Mouse (Mus musculus): ENCODE results near the gene Ctnnbip1. TPM values are rescaled to one million over a fixed set of nuclear protein-coding genes. Genes with fewer than 3 reads are reported as not detected.

The Ctnnbip1 gene
- polyA plus RNA-seq, 1 experiment from 2014 or later = 40.1 TPM

- ATAC-seq = no peak
- WGBS = 83% methylated on average over 5 of the region's 5 CpGs
Observed at GRCm38 (mm10) chr4:149550866-149551265, 32.8 kb downstream of the Ctnnbip1 start.

GRCm38 (mm10) chr4:149551696-149552095, 33.7 kb downstream of the Ctnnbip1 start:
- H3K27me3 ChIP-seq (replicated peaks; ENCODE audit: insufficient read depth, low read length) = no peaks in the 10 kb centered on the region
- no peaks in the 10 kb centered on the region for H3K9me3 ChIP-seq (ENCODE audit: low read length)
- DNase-seq (ENCODE audit: low spot score) = peak; percentile 54
- TF ChIP-seq CTCF (IDR thresholded peaks at IDR 0.05) (no peak), EP300 (IDR thresholded peaks at IDR 0.05) (no peak)
- no peaks in the 10 kb centered on the region for H3K4me1 ChIP-seq (ENCODE audit: insufficient read depth, low read depth, low read length)
- WGBS = 46% methylated on average over 5 of the region's 5 CpGs
- H3K27ac ChIP-seq (ENCODE audit: low read length) = no peak overlapping the region
- ATAC-seq = no peak
- H3K36me3 ChIP-seq (ENCODE audit: insufficient read depth, low read length) = no peaks in the 10 kb centered on the region
- no peak overlapping the region for H3K4me2 ChIP-seq (replicated peaks; ENCODE audit: low read depth, low read length)
- H3K9ac ChIP-seq (replicated peaks; ENCODE audit: low read depth) = no peak overlapping the region
- H3K4me3 ChIP-seq (ENCODE audit: low read depth, low read length) = no peak overlapping the region

More at GRCm38 (mm10) chr4:149550866-149551265, 32.8 kb downstream of the Ctnnbip1 start:
- Histone ChIP-seq H3K4me3 (ENCODE audit: low read depth, low read length) (no peak overlapping the region), H3K9me3 (ENCODE audit: low read length) (no peaks in the 10 kb centered on the region), H3K27me3 (replicated peaks; ENCODE audit: insufficient read depth, low read length) (no peaks in the 10 kb centered on the region), H3K4me2 (replicated peaks; ENCODE audit: low read depth, low read length) (no peak overlapping the region), H3K27ac (ENCODE audit: low read length) (no peak overlapping the region), H3K4me1 (ENCODE audit: insufficient read depth, low read depth, low read length) (no peaks in the 10 kb centered on the region), H3K36me3 (ENCODE audit: insufficient read depth, low read length) (no peaks in the 10 kb centered on the region), H3K9ac (replicated peaks; ENCODE audit: low read depth) (no peak overlapping the region)
- TF ChIP-seq EP300 (IDR thresholded peaks at IDR 0.05) (no peak), CTCF (IDR thresholded peaks at IDR 0.05) (no peak)
- DNase-seq (ENCODE audit: low spot score) = no peak

DNA sequence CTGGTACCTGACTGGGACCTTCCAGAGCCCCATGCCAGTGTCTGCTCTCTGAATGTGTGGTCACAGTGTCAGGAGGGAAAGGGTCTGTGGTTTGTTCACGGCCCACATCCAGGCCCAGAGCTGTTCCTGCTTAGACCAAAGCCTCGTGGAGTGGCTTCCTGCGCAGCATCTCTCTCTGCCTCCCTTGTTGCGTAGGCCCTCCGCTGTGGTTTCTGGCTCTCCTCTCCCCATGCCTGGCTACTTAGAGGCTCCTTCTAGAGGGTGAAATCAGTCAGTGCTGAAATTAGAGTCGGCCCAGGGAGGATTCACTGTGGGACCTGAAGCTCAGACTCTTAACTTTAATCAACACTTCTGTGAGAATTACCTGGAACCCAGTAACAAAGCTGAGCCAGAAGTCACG, 35.8 kb downstream of the Ctnnbip1 start:
- Histone ChIP-seq H3K36me3 (ENCODE audit: insufficient read depth, low read length) (no peaks in the 10 kb centered on the region), H3K4me2 (replicated peaks; ENCODE audit: low read depth, low read length) (no peak overlapping the region), H3K9ac (replicated peaks; ENCODE audit: low read depth) (no peak overlapping the region), H3K27ac (ENCODE audit: low read length) (no peak overlapping the region), H3K4me1 (ENCODE audit: insufficient read depth, low read depth, low read length) (no peaks in the 10 kb centered on the region), H3K27me3 (replicated peaks; ENCODE audit: insufficient read depth, low read length) (no peaks in the 10 kb centered on the region), H3K9me3 (ENCODE audit: low read length) (no peaks in the 10 kb centered on the region), H3K4me3 (ENCODE audit: low read depth, low read length) (no peak overlapping the region)
- DNase-seq (ENCODE audit: low spot score) (no peak), ATAC-seq (no peak)
- TF ChIP-seq CTCF (IDR thresholded peaks at IDR 0.05) (no peak), EP300 (IDR thresholded peaks at IDR 0.05) (no peak)
- 79% methylated on average over 7 of the region's 7 CpGs for WGBS

GRCm38 (mm10) chr4:149556111-149556510, 38.1 kb downstream of the Ctnnbip1 start:
- Histone ChIP-seq H3K4me1 (ENCODE audit: insufficient read depth, low read depth, low read length) (no peaks in the 10 kb centered on the region), H3K27ac (ENCODE audit: low read length) (no peak overlapping the region), H3K9ac (replicated peaks; ENCODE audit: low read depth) (no peak overlapping the region), H3K4me3 (ENCODE audit: low read depth, low read length) (no peak overlapping the region), H3K27me3 (replicated peaks; ENCODE audit: insufficient read depth, low read length) (no peaks in the 10 kb centered on the region), H3K36me3 (ENCODE audit: insufficient read depth, low read length) (no peaks in the 10 kb centered on the region), H3K4me2 (replicated peaks; ENCODE audit: low read depth, low read length) (no peak overlapping the region), H3K9me3 (ENCODE audit: low read length) (no peaks in the 10 kb centered on the region)
- no peak for DNase-seq (ENCODE audit: low spot score)
- no peak for TF ChIP-seq CTCF (IDR thresholded peaks at IDR 0.05)
- no peak for TF ChIP-seq EP300 (IDR thresholded peaks at IDR 0.05)
- no peak for ATAC-seq
- WGBS = 85% methylated on average over 4 of the region's 4 CpGs

- no peak overlapping the region for H3K27ac ChIP-seq (ENCODE audit: low read length)
- 85% methylated on average over 5 of the region's 5 CpGs for WGBS
- peak; percentile 75 for ATAC-seq
- H3K27me3 ChIP-seq (replicated peaks; ENCODE audit: insufficient read depth, low read length) = no peaks in the 10 kb centered on the region
- H3K4me2 ChIP-seq (replicated peaks; ENCODE audit: low read depth, low read length) = no peak overlapping the region
- peaks cover 3% of the 10 kb centered on the region; the same call in 1 of the 2 replicates for H3K4me1 ChIP-seq (ENCODE audit: insufficient read depth, low read depth, low read length)
- H3K4me3 ChIP-seq (ENCODE audit: low read depth, low read length) = no peak overlapping the region
- no peaks in the 10 kb centered on the region for H3K9me3 ChIP-seq (ENCODE audit: low read length)
- TF ChIP-seq EP300 (IDR thresholded peaks at IDR 0.05) (no peak), CTCF (IDR thresholded peaks at IDR 0.05) (no peak)
- DNase-seq (ENCODE audit: low spot score) = peak; percentile 22
- no peaks in the 10 kb centered on the region for H3K36me3 ChIP-seq (ENCODE audit: insufficient read depth, low read length)
- H3K9ac ChIP-seq (replicated peaks; ENCODE audit: low read depth) = no peak overlapping the region
Observed at GRCm38 (mm10) chr4:149557905-149558304, 39.9 kb downstream of the Ctnnbip1 start.

DNA sequence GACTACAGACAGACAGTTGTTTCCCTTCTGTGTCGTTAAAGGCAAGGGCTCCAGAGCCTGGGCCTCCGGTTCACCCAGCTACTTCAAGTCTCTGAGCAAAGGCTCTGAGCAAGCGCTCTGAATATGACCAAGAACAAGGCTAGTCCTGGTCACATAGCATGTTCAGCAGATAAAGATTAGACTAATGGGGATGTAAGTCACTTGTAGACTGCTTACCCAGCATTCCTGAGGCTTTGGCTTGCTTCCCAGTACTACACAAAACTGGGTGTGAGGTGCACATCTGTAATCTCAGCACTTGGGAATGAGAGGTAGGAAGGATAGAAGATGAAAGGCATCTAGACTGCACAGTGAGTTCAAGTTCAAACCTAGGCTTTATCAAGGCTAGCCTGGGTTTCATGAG, 40.4 kb downstream of the Ctnnbip1 start:
- ATAC-seq = peak; percentile 71
- TF ChIP-seq EP300 (IDR thresholded peaks at IDR 0.05) (no peak), CTCF (IDR thresholded peaks at IDR 0.05) (no peak)

DNA sequence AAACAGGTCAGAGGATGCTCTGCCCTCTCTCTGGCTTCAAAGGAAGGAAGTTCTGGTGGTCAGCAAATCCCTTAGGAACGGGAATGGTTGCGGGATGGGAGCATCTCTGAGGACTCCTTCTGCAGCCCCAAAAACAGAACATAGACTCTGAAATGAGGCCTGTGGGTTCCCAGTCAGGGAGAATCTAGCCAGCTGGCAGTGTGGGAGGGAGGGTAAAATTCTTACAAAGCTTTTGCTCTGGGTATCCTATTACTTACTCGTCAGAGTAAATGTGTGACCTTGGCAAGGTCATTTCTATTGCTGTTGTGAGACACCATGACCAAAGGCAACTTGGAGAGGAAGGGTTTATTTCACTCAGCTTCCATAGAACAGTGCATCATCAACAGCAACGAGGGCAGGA, 43.4 kb downstream of the Ctnnbip1 start:
- Histone ChIP-seq H3K27me3 (replicated peaks; ENCODE audit: insufficient read depth, low read length) (no peaks in the 10 kb centered on the region), H3K4me1 (ENCODE audit: insufficient read depth, low read depth, low read length) (peaks cover 9% of the 10 kb centered on the region), H3K4me3 (ENCODE audit: low read depth, low read length) (no peak overlapping the region), H3K4me2 (replicated peaks; ENCODE audit: low read depth, low read length) (no peak overlapping the region), H3K36me3 (ENCODE audit: insufficient read depth, low read length) (no peaks in the 10 kb centered on the region), H3K9me3 (ENCODE audit: low read length) (no peaks in the 10 kb centered on the region), H3K27ac (ENCODE audit: low read length) (no peak overlapping the region), H3K9ac (replicated peaks; ENCODE audit: low read depth) (no peak overlapping the region)
- TF ChIP-seq CTCF (IDR thresholded peaks at IDR 0.05) (no peak), EP300 (IDR thresholded peaks at IDR 0.05) (no peak)
- 85% methylated on average over 4 of the region's 4 CpGs for WGBS
- ATAC-seq (no peak), DNase-seq (ENCODE audit: low spot score) (no peak)

More for the DNA sequence above, 40.4 kb downstream of the Ctnnbip1 start:
- Histone ChIP-seq H3K9me3 (ENCODE audit: low read length) (no peaks in the 10 kb centered on the region), H3K4me3 (ENCODE audit: low read depth, low read length) (no peak overlapping the region), H3K4me1 (ENCODE audit: insufficient read depth, low read depth, low read length) (peaks cover 6% of the 10 kb centered on the region), H3K36me3 (ENCODE audit: insufficient read depth, low read length) (no peaks in the 10 kb centered on the region), H3K9ac (replicated peaks; ENCODE audit: low read depth) (no peak overlapping the region), H3K4me2 (replicated peaks; ENCODE audit: low read depth, low read length) (no peak overlapping the region), H3K27ac (ENCODE audit: low read length) (no peak overlapping the region), H3K27me3 (replicated peaks; ENCODE audit: insufficient read depth, low read length) (no peaks in the 10 kb centered on the region)
- DNase-seq (ENCODE audit: low spot score) = peak; percentile 52
- WGBS = 39% methylated on average over 3 of the region's 3 CpGs
